Mouse (Mus musculus) limb, embryonic 10.5 days (tissue): ENCODE results near the gene Batf. TPM values are rescaled to one million over a fixed set of nuclear protein-coding genes. Genes with fewer than 3 reads are reported as not detected.
A peak's percentile ranks its signal among the peaks of the same experiment; 100 is the strongest.
"Not testable (repeated sequence)": the region's sequence is repeated elsewhere in the genome, so short reads cannot be mapped to it uniquely, and the experiment has no call there.

Source experiments
- DNase-seq: peaks from one replicate; pipeline ENCODE4 v3.0.0-alpha.2; 2017; ENCODE audit warnings: low spot score
- H3K27ac ChIP-seq: fragments of 300-500 bp; sonication (generic); 2 replicates; pipeline ENCODE4 v1.5.1; 2016; ENCODE audit warnings: mild to moderate bottlenecking
- H3K27me3 ChIP-seq: fragments of 300-500 bp; sonication (generic); 2 replicates; pipeline ENCODE4 v1.6.1; 2016; ENCODE audit warnings: low read depth, mild to moderate bottlenecking; ENCODE audit not compliant: poor library complexity, severe bottlenecking
- H3K36me3 ChIP-seq: fragments of 300-500 bp; sonication (generic); 2 replicates; pipeline ENCODE4 v1.6.1; 2016; ENCODE audit warnings: mild to moderate bottlenecking, moderate library complexity
- H3K4me1 ChIP-seq: fragments of 300-500 bp; sonication (generic); 2 replicates; pipeline ENCODE4 v1.6.1; 2016
- H3K4me3 ChIP-seq: fragments of 300-500 bp; sonication (generic); 2 replicates; pipeline ENCODE4 v1.5.1; 2016; ENCODE audit warnings: mild to moderate bottlenecking, moderate library complexity
- H3K9me3 ChIP-seq: fragments of 300-500 bp; sonication (generic); replicated peaks from 2 replicates; pipeline ENCODE4 v1.6.1; 2016; ENCODE audit warnings: mild to moderate bottlenecking
- WGBS: fragments of 180-500 bp; shearing (Covaris S2); methylation state at CpG from one replicate; pipeline ENCODE4 v1.1.7; 2016; 5-methylcytosine and 5-hydroxymethylcytosine counted together
- polyA plus RNA-seq: library from polyadenylated mRNA; unstranded; fragments of >200 nt; fragmentation: Nextera tagmentation; extraction: Ambion mirVana; gene quantifications from 2 replicates; pipeline ENCODE4 v1.2.1, GENCODE M21; 2016

The Batf gene
- polyA plus RNA-seq, 1 experiment from 2014 or later = 1.5 TPM

- not testable (repeated sequence) for H3K9me3 ChIP-seq, DNase-seq, H3K27ac ChIP-seq, H3K4me3 ChIP-seq, H3K4me1 ChIP-seq, H3K27me3 ChIP-seq, H3K36me3 ChIP-seq
- WGBS = 88% methylated on average over 8 of the region's 8 CpGs
Measured at GRCm38 (mm10) chr12:85662232-85662631, 24.2 kb upstream of the Batf start.

- no peak overlapping the region for H3K4me3 ChIP-seq
- peak; percentile 79 for DNase-seq
- WGBS = 18% methylated on average over 9 of the region's 9 CpGs
- H3K27me3 ChIP-seq = no peaks in the 10 kb centered on the region
- H3K27ac ChIP-seq = no peak overlapping the region
- H3K4me1 ChIP-seq = no peaks in the 10 kb centered on the region
- H3K36me3 ChIP-seq = no peaks in the 10 kb centered on the region
- no peaks in the 10 kb centered on the region for H3K9me3 ChIP-seq
Measured at GRCm38 (mm10) chr12:85662896-85663295, 23.6 kb upstream of the Batf start.

GRCm38 (mm10) chr12:85666112-85666511 lies 20.4 kb upstream of the Batf start:
- Histone ChIP-seq H3K27ac (no peak overlapping the region), H3K4me3 (no peak overlapping the region), H3K9me3 (no peaks in the 10 kb centered on the region), H3K4me1 (no peaks in the 10 kb centered on the region), H3K36me3 (no peaks in the 10 kb centered on the region), H3K27me3 (no peaks in the 10 kb centered on the region)
- DNase-seq = no peak
- 87% methylated on average over 8 of the region's 8 CpGs for WGBS

GRCm38 (mm10) chr12:85667071-85667470 lies 19.4 kb upstream of the Batf start:
- H3K27ac ChIP-seq = no peak overlapping the region
- 95% methylated on average over 7 of the region's 7 CpGs for WGBS
- DNase-seq = no peak

GRCm38 (mm10) chr12:85668696-85669095 lies 17.8 kb upstream of the Batf start:
- no peaks in the 10 kb centered on the region for H3K27me3 ChIP-seq
- H3K27ac ChIP-seq = no peak overlapping the region
- 82% methylated on average over 3 of the region's 3 CpGs for WGBS
- no peaks in the 10 kb centered on the region for H3K9me3 ChIP-seq
- no peaks in the 10 kb centered on the region for H3K36me3 ChIP-seq
- H3K4me3 ChIP-seq = no peak overlapping the region
- no peaks in the 10 kb centered on the region for H3K4me1 ChIP-seq
- DNase-seq = no peak

More at GRCm38 (mm10) chr12:85667071-85667470, 19.4 kb upstream of the Batf start:
- Histone ChIP-seq H3K4me3 (no peak overlapping the region), H3K4me1 (no peaks in the 10 kb centered on the region), H3K27me3 (no peaks in the 10 kb centered on the region), H3K9me3 (no peaks in the 10 kb centered on the region), H3K36me3 (no peaks in the 10 kb centered on the region)

- H3K27ac ChIP-seq = no peak overlapping the region
- H3K9me3 ChIP-seq = no peaks in the 10 kb centered on the region
- H3K4me3 ChIP-seq = no peak overlapping the region
- no peaks in the 10 kb centered on the region for H3K36me3 ChIP-seq
- no peak for DNase-seq
- WGBS = 77% methylated on average over 3 of the region's 3 CpGs
- no peaks in the 10 kb centered on the region for H3K4me1 ChIP-seq
- no peaks in the 10 kb centered on the region for H3K27me3 ChIP-seq
Measured at GRCm38 (mm10) chr12:85670080-85670479, 16.4 kb upstream of the Batf start.

- no peaks in the 10 kb centered on the region for H3K36me3 ChIP-seq
- 95% methylated on average over 8 of the region's 8 CpGs for WGBS
- no peak overlapping the region for H3K27ac ChIP-seq
- no peak overlapping the region for H3K4me3 ChIP-seq
- no peaks in the 10 kb centered on the region for H3K27me3 ChIP-seq
- no peaks in the 10 kb centered on the region for H3K4me1 ChIP-seq
- no peaks in the 10 kb centered on the region for H3K9me3 ChIP-seq
- no peak for DNase-seq
Measured at GRCm38 (mm10) chr12:85673914-85674313, 12.6 kb upstream of the Batf start.

- no peaks in the 10 kb centered on the region for H3K27me3 ChIP-seq
- no peak overlapping the region for H3K27ac ChIP-seq
- H3K36me3 ChIP-seq = no peaks in the 10 kb centered on the region
- 80% methylated on average over 5 of the region's 5 CpGs for WGBS
- H3K4me3 ChIP-seq = no peak overlapping the region
- H3K9me3 ChIP-seq = no peaks in the 10 kb centered on the region
- no peak for DNase-seq
- H3K4me1 ChIP-seq = no peaks in the 10 kb centered on the region
Measured at GRCm38 (mm10) chr12:85679117-85679516, 7.4 kb upstream of the Batf start.

- H3K4me1 ChIP-seq = no peaks in the 10 kb centered on the region
- H3K4me3 ChIP-seq = no peak overlapping the region
- 66% methylated on average over 2 of the region's 2 CpGs for WGBS
- H3K27me3 ChIP-seq = no peaks in the 10 kb centered on the region
- no peak overlapping the region for H3K27ac ChIP-seq
- H3K9me3 ChIP-seq = no peaks in the 10 kb centered on the region
- no peak for DNase-seq
- H3K36me3 ChIP-seq = no peaks in the 10 kb centered on the region
Measured at GRCm38 (mm10) chr12:85679808-85680207, 6.7 kb upstream of the Batf start.

- no peak overlapping the region for H3K4me3 ChIP-seq
- no peak overlapping the region for H3K27ac ChIP-seq
- peaks cover 4% of the 10 kb centered on the region; the same call in 1 of the 2 replicates for H3K27me3 ChIP-seq
- H3K9me3 ChIP-seq = no peaks in the 10 kb centered on the region
- DNase-seq = no peak
- peaks cover 7% of the 10 kb centered on the region for H3K4me1 ChIP-seq
- 34% methylated on average over 2 of the region's 2 CpGs for WGBS
- H3K36me3 ChIP-seq = no peaks in the 10 kb centered on the region
Measured at GRCm38 (mm10) chr12:85682328-85682727, 4.1 kb upstream of the Batf start.

GRCm38 (mm10) chr12:85684411-85685275 lies 1.8 kb upstream of the Batf start:
- Histone ChIP-seq H3K36me3 (no peaks in the 10 kb centered on the region), H3K27ac (no peak overlapping the region), H3K9me3 (no peaks in the 10 kb centered on the region), H3K27me3 (peaks cover 9% of the 10 kb centered on the region), H3K4me1 (peaks cover 7% of the 10 kb centered on the region), H3K4me3 (no peak overlapping the region)
- WGBS = 84% methylated on average over 16 of the region's 16 CpGs
- no peak for DNase-seq

GRCm38 (mm10) chr12:85687217-85687533 lies 706 bp downstream of the Batf start:
- Histone ChIP-seq H3K36me3 (no peaks in the 10 kb centered on the region), H3K4me1 (peaks cover 7% of the 10 kb centered on the region), H3K27me3 (peaks cover 9% of the 10 kb centered on the region), H3K9me3 (no peaks in the 10 kb centered on the region), H3K27ac (no peak overlapping the region), H3K4me3 (peak overlapping the region; percentile 26; the same call in 1 of the 2 replicates)
- WGBS = 80% methylated on average over 7 of the region's 7 CpGs
- no peak for DNase-seq

GRCm38 (mm10) chr12:85687846-85688245 lies 1.4 kb downstream of the Batf start:
- WGBS = 70% methylated on average over 6 of the region's 6 CpGs
- H3K4me3 ChIP-seq = no peak overlapping the region
- DNase-seq = no peak
- H3K27ac ChIP-seq = no peak overlapping the region
- H3K4me1 ChIP-seq = peaks cover 7% of the 10 kb centered on the region
- H3K36me3 ChIP-seq = no peaks in the 10 kb centered on the region
- H3K27me3 ChIP-seq = peaks cover 9% of the 10 kb centered on the region
- H3K9me3 ChIP-seq = no peaks in the 10 kb centered on the region

- Histone ChIP-seq H3K4me1 (no peaks in the 10 kb centered on the region; the same call in 1 of the 2 replicates), H3K36me3 (no peaks in the 10 kb centered on the region), H3K9me3 (no peaks in the 10 kb centered on the region), H3K27me3 (no peaks in the 10 kb centered on the region), H3K27ac (no peak overlapping the region), H3K4me3 (no peak overlapping the region)
- DNase-seq = no peak
- WGBS = 90% methylated on average over 2 of the region's 2 CpGs
Measured at GRCm38 (mm10) chr12:85695787-85696186, 9.3 kb downstream of the Batf start.
